11 mouse cellular contexts compared by ENCODE assay signal in the genomic region with DNA sequence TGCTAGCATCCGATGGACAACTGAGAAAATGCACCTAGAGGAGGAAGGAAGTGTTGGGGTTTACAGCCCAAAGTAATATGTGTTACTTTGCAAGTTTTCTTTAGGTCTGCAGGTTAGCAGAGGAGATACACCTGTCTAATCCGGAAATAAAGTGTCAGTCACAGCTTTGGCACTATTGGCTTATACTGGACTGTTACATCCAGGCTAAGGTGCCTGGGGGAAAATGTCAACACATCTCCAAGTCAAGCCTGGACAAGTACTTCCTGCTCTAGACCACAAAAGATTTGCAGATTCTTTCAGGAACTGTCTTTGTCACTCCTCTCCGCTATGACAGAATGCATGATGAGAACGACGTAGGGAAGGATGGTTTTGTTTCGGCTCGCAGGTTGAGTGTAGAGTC.
"Had no signal": no experiment of that assay in that cellular context is flagged by ENCODE, and none has a peak within 500 bp of the region (broad histone marks: within the 10 kb centered on the region; RNA-seq: fewer than 3 reads in every experiment).

No protein-coding gene starts in this region.

- ATAC-seq: liver, embryonic 12.5 days; liver, postnatal 0 days; lung, postnatal 0 days; midbrain, embryonic 13.5 days; midbrain, embryonic 15.5 days; midbrain, embryonic 16.5 days had no signal

- DNase-seq: left cerebral cortex, postnatal 4 days; liver; liver, embryonic 13.5 days; lung, adult 2 months; midbrain, embryonic 14.5 days had no signal
